ENCODE assay signal across 8 mouse cellular contexts in genomic region chr5:149525055-149525785, GRCm38 (mm10). TPM values are rescaled to one million over a fixed set of nuclear protein-coding genes. Genes with fewer than 3 reads are reported as not detected.
DNase-seq lines count a peak whose midpoint lies in the region; ATAC-seq and TF ChIP-seq lines count a peak whose summit lies in the region.

No protein-coding gene starts in this region.

- H3K9ac ChIP-seq in heart, embryonic 16.5 days (ENCODE audit: low read length): no peak overlapping the region
- H3K9ac ChIP-seq in CH12.LX (ENCODE audit: insufficient read depth, low read depth): no peak overlapping the region
- H3K9ac ChIP-seq in forebrain, embryonic 13.5 days: no peak overlapping the region
- H3K9ac ChIP-seq in midbrain, embryonic 15.5 days: no peak overlapping the region

- H3K4me3 ChIP-seq in heart, embryonic 16.5 days (ENCODE audit: low read length): 0 out of 2 replicates have a peak overlapping the region, but pooled peaks have one; percentile 24
- H3K4me3 ChIP-seq in CH12.LX (replicated peaks in 1 of 3; ENCODE audit: low read depth in 2 of 3, low read length in 2 of 3, poor library complexity in 1 of 3): peak overlapping the region in 1 of 3 experiments; percentile 9
- no peak overlapping the region for H3K4me3 ChIP-seq in forebrain, embryonic 13.5 days
- H3K4me3 ChIP-seq in midbrain, embryonic 15.5 days: no peak overlapping the region

- dilution Hi-C loops in CH12.LX (cut with MboI; ENCODE audit: extremely low pct_ligation_motif_present, extremely low pct_unique_long_range_greater_than_20kb, low sequenced_read_pairs): no loop called here

- peaks cover 3% of the 10 kb centered on the region; the same call in 1 of the 2 replicates for H3K9me3 ChIP-seq in heart, embryonic 16.5 days (replicated peaks; ENCODE audit: control insufficient read depth, low read length)
- H3K9me3 ChIP-seq in CH12.LX (replicated peaks; ENCODE audit: low read length): peaks cover 5% of the 10 kb centered on the region
- H3K9me3 ChIP-seq in forebrain, embryonic 13.5 days (replicated peaks): no peaks in the 10 kb centered on the region
- no peaks in the 10 kb centered on the region for H3K9me3 ChIP-seq in midbrain, embryonic 15.5 days

- 36% methylated on average over 6 of the region's 6 CpGs for WGBS in heart, embryonic 16.5 days
- WGBS in forebrain, embryonic 13.5 days: 39% methylated on average over 6 of the region's 6 CpGs
- WGBS in midbrain, embryonic 15.5 days: 37% methylated on average over 6 of the region's 6 CpGs

- TF ChIP-seq CTCF in CH12.LX (conservative IDR thresholded peaks at IDR 0.05 in 1 of 2, IDR thresholded peaks at IDR 0.05 in 1 of 2; ENCODE audit: low read depth in 2 of 2, low read length in 2 of 2): peak; percentile 13 to 50; a peak in 2 of 4 replicates

- no peak for DNase-seq in heart, postnatal 14 days
- peak; percentile 60 for DNase-seq in CH12.LX (ENCODE audit: extremely low read depth)
- DNase-seq in frontal cortex, postnatal 10 days (ENCODE audit: low spot score in 2 of 2): no peak
- DNase-seq in left cerebral cortex, adult 18-20 months (ENCODE audit: low spot score in 2 of 2): no peak
- no peak for DNase-seq in layer of hippocampus, adult 9-10 months (ENCODE audit: low spot score)

- H3K36me3 ChIP-seq in heart, embryonic 16.5 days (ENCODE audit: control insufficient read depth, insufficient read depth): no peaks in the 10 kb centered on the region
- H3K36me3 ChIP-seq in CH12.LX (replicated peaks in 1 of 2; ENCODE audit: control insufficient read depth in 1 of 2, insufficient read depth in 1 of 2, low read length in 1 of 2): no peaks in the 10 kb centered on the region
- no peaks in the 10 kb centered on the region for H3K36me3 ChIP-seq in forebrain, embryonic 13.5 days (ENCODE audit: poor library complexity, severe bottlenecking)
- no peaks in the 10 kb centered on the region for H3K36me3 ChIP-seq in midbrain, embryonic 15.5 days (replicated peaks)

- intact Hi-C loops in heart, postnatal 14 days (cut with DNase I): loop anchor here (10.0 kb wide), 1 partner anchor 460 kb away; no protein-coding TSS in a partner anchor

- H3K27ac ChIP-seq in heart, embryonic 16.5 days (ENCODE audit: low read length): no peak overlapping the region
- H3K27ac ChIP-seq in CH12.LX (ENCODE audit: insufficient read depth, low read depth): no peak overlapping the region
- peak overlapping the region; percentile 95 for H3K27ac ChIP-seq in forebrain, embryonic 13.5 days
- peak overlapping the region; percentile 93 for H3K27ac ChIP-seq in midbrain, embryonic 15.5 days

- H3K4me2 ChIP-seq in heart, embryonic 16.5 days (ENCODE audit: low read depth, low read length): peak overlapping the region; percentile 57
- peak overlapping the region; percentile 44; the same call in 1 of the 2 replicates for H3K4me2 ChIP-seq in CH12.LX (ENCODE audit: insufficient read depth, low read depth, poor library complexity, severe bottlenecking)
- peak overlapping the region; percentile 42; the same call in 1 of the 2 replicates for H3K4me2 ChIP-seq in forebrain, embryonic 13.5 days
- peak overlapping the region; percentile 34; the same call in 1 of the 2 replicates for H3K4me2 ChIP-seq in midbrain, embryonic 15.5 days

- in situ Hi-C loops in CH12.LX (cut with MboI; ENCODE audit: low pct_ligation_motif_present, low pct_unique_long_range_greater_than_20kb, low sequenced_read_pairs): loop anchor here (10.0 kb wide), 1 partner anchor 70 kb away; no protein-coding TSS in a partner anchor

- TF ChIP-seq POLR2A in CH12.LX (IDR thresholded peaks at IDR 0.05; ENCODE audit: low read depth, low read length): no peak

- peak; percentile 23 for TF ChIP-seq RAD21 in CH12.LX (IDR thresholded peaks at IDR 0.05; ENCODE audit: low read depth, low read length)

- 0 out of 2 replicates have a peak, but pooled peaks cover 4% of the 10 kb centered on the region for H3K27me3 ChIP-seq in heart, embryonic 16.5 days (ENCODE audit: control insufficient read depth, insufficient read depth, low read length)
- no peaks in the 10 kb centered on the region for H3K27me3 ChIP-seq in CH12.LX (replicated peaks)
- no peaks in the 10 kb centered on the region for H3K27me3 ChIP-seq in forebrain, embryonic 13.5 days
- H3K27me3 ChIP-seq in midbrain, embryonic 15.5 days (replicated peaks): no peaks in the 10 kb centered on the region

- H3K79me2 ChIP-seq in CH12.LX (replicated peaks; ENCODE audit: control insufficient read depth, extremely low read depth, insufficient read depth, poor library complexity, severe bottlenecking): no peaks in the 10 kb centered on the region

- ATAC-seq in heart, embryonic 16.5 days (replicated peaks; ENCODE audit: extremely low read depth, insufficient read depth, low FRiP score): no peak
- ATAC-seq in forebrain, embryonic 13.5 days: no peak
- no peak for ATAC-seq in midbrain, embryonic 15.5 days (replicated peaks)

- TF ChIP-seq EP300 in CH12.LX (IDR thresholded peaks at IDR 0.05; ENCODE audit: low read length): no peak

- peaks cover 21% of the 10 kb centered on the region for H3K4me1 ChIP-seq in heart, embryonic 16.5 days (ENCODE audit: control insufficient read depth, insufficient read depth, low read length)
- peaks cover 7 to 52% of the 10 kb centered on the region in 2 experiments for H3K4me1 ChIP-seq in CH12.LX (ENCODE audit: control insufficient read depth in 1 of 2, insufficient read depth in 2 of 2)
- peaks cover 71% of the 10 kb centered on the region for H3K4me1 ChIP-seq in forebrain, embryonic 13.5 days
- H3K4me1 ChIP-seq in midbrain, embryonic 15.5 days: peaks cover 61% of the 10 kb centered on the region

TF ChIP-seq in CH12.LX, 34 proteins besides CTCF, POLR2A, EP300 and RAD21:
- no peak for TF ChIP-seq PAX5 (IDR thresholded peaks at IDR 0.05; ENCODE audit: low read length)
- TF ChIP-seq CHD2 (IDR thresholded peaks at IDR 0.05; ENCODE audit: low read length): peak; percentile 73; the same call in 1 of the 2 replicates
- peak; percentile 11; the same call in 1 of the 2 replicates for TF ChIP-seq SMC3 (IDR thresholded peaks at IDR 0.05; ENCODE audit: low read depth, low read length)

RNA-seq across cellular contexts. Expression of gene Wdr95, which starts 3.3 kb away (rescaled TPM):
- polyA plus RNA-seq in heart, embryonic 16.5 days (2015; fragmentation: Nextera tagmentation; extraction: Ambion mirVana): 0.06 and 0.11 TPM in 2 replicates
- total RNA-seq in heart, postnatal 14 days (2021): not detected
- not detected in 2 replicates for total RNA-seq in CH12.LX (2012; rRNA removed)
- not detected in 2 replicates for total RNA-seq in CH12.LX (2014; rRNA removed)
- not detected in 2 replicates for polyA plus RNA-seq in CH12.LX (2012; ENCODE audit: insufficient read length, low read depth)
- polyA plus RNA-seq in forebrain, embryonic 13.5 days (2015; fragmentation: Nextera tagmentation; extraction: Ambion mirVana): 0.41 and 0.68 TPM in 2 replicates
- 0.14 and 0.27 TPM in 2 replicates for polyA plus RNA-seq in midbrain, embryonic 15.5 days (2015; fragmentation: Nextera tagmentation; extraction: Ambion mirVana)
- total RNA-seq in left cerebral cortex, adult 18-20 months (2021): under 1 TPM; 0.14 to 0.35 TPM

Comparison
In these comparisons a context has a peak if more than half of its experiments do, and no peak if none do; other contexts are left out.
1. H3K27ac ChIP-seq: peak in forebrain, embryonic 13.5 days (single experiment) and midbrain, embryonic 15.5 days (single experiment); none in heart, embryonic 16.5 days (single experiment) and CH12.LX (single experiment).
2. Peak in every context shown above with its lines, with median percentiles within 50 percentile points of each other: H3K4me2 ChIP-seq.